Mouse (Mus musculus): ENCODE data around the gene Hrg. TPM values are rescaled to one million over a fixed set of nuclear protein-coding genes. Genes with fewer than 3 reads are reported as not detected.

Hrg gene
- 0.24 TPM for polyA plus RNA-seq (2014; fragmentation: Illumina TruSeq; extraction: RNeasy Lipid Tissue Mini Kit (QIAGEN cat#74804); ENCODE audit: low read depth, low replicate concordance)

DNA sequence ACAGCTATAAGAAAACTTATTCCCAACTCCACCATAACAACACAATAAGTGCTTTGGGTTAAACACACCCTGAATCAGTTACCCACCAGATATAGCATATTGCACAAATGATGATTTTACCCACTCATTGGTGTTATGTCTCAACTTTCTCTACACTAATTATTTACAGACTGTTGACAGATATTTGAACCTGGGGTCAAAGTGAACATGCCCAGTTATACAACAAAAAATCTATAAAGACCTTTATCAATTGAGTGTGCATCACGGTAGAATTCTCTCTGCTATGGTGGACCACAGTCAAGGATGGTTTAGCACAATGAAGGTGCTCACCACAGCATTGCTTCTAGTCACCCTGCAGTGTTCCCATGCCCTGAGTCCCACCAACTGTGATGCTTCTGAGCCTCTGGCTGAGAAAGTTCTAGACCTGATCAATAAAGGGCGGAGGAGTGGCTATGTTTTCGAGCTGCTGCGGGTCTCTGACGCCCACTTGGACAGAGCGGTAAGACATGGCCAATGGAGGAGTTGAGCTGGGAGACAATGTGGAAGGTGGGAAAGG, at the start of gene Hrg:
Hrg (plus strand) TSS at position 233 of the 556 bp plus-strand sequence.

DNA sequence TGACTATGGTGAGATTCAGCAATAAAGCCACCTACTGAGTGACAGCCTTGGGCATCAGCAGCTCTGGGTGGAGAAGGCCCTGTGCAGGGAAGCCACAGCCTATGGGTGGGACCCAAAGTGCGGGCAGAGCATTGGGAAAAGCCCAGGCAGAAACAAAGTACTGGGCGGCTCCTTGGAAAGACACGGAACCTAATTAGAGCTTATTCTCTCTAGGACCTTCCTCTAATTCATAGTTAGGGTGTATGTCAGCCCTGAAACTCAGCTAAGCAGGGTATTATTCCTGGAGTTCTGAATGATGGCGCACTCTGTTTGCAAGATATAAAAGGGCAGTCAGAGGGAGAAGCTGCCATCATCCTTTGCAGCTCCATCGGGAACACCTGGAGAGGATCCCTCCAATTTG, 32.8 kb upstream of the Hrg start, which contains the start of gene Fetub:
Fetub (plus strand) TSS at position 301 of the 400 bp plus-strand sequence.

Other genes with a start within 250 kb of the Hrg start
- gene Crygs, start 139.5 kb upstream of the Hrg start, polyA plus RNA-seq (2014; fragmentation: Illumina TruSeq; extraction: RNeasy Lipid Tissue Mini Kit (QIAGEN cat#74804); ENCODE audit: low read depth, low replicate concordance): not detected
- gene Tbccd1, start 93.4 kb upstream of the Hrg start, polyA plus RNA-seq (2014; fragmentation: Illumina TruSeq; extraction: RNeasy Lipid Tissue Mini Kit (QIAGEN cat#74804); ENCODE audit: low read depth, low replicate concordance): 16.9 TPM
- 70.3 TPM for gene Dnajb11, start 93.2 kb upstream of the Hrg start, polyA plus RNA-seq (2014; fragmentation: Illumina TruSeq; extraction: RNeasy Lipid Tissue Mini Kit (QIAGEN cat#74804); ENCODE audit: low read depth, low replicate concordance)
- gene Ahsg, start 59.8 kb upstream of the Hrg start, polyA plus RNA-seq (2014; fragmentation: Illumina TruSeq; extraction: RNeasy Lipid Tissue Mini Kit (QIAGEN cat#74804); ENCODE audit: low read depth, low replicate concordance): 0.36 TPM
- gene Fetub, start 32.7 kb upstream of the Hrg start, polyA plus RNA-seq (2014; fragmentation: Illumina TruSeq; extraction: RNeasy Lipid Tissue Mini Kit (QIAGEN cat#74804); ENCODE audit: low read depth, low replicate concordance): 0.32 TPM
- 626 TPM for gene Kng2, start 78.4 kb downstream of the Hrg start, polyA plus RNA-seq (2014; fragmentation: Illumina TruSeq; extraction: RNeasy Lipid Tissue Mini Kit (QIAGEN cat#74804); ENCODE audit: low read depth, low replicate concordance)
- 1.5 TPM for gene Kng1, start 106.8 kb downstream of the Hrg start, polyA plus RNA-seq (2014; fragmentation: Illumina TruSeq; extraction: RNeasy Lipid Tissue Mini Kit (QIAGEN cat#74804); ENCODE audit: low read depth, low replicate concordance)
- 1,615 TPM for gene Eif4a2, start 156.4 kb downstream of the Hrg start, polyA plus RNA-seq (2014; fragmentation: Illumina TruSeq; extraction: RNeasy Lipid Tissue Mini Kit (QIAGEN cat#74804); ENCODE audit: low read depth, low replicate concordance)
- gene Rfc4, start 176.7 kb downstream of the Hrg start, polyA plus RNA-seq (2014; fragmentation: Illumina TruSeq; extraction: RNeasy Lipid Tissue Mini Kit (QIAGEN cat#74804); ENCODE audit: low read depth, low replicate concordance): 19.9 TPM
- 6.3 TPM for gene Adipoq, start 195.5 kb downstream of the Hrg start, polyA plus RNA-seq (2014; fragmentation: Illumina TruSeq; extraction: RNeasy Lipid Tissue Mini Kit (QIAGEN cat#74804); ENCODE audit: low read depth, low replicate concordance)